Mouse (Mus musculus): ENCODE data around the gene Brat1.
"Not testable (repeated sequence)": the region's sequence is repeated elsewhere in the genome, so short reads cannot be mapped to it uniquely, and the experiment has no call there.

Gene Brat1

GRCm38 (mm10) chr5:140704378-140705251 lies at the start of gene Brat1:
TSS of gene Brat1 (plus strand) at chr5:140705011.
- in situ Hi-C loops (cut with MboI; ENCODE audit: low sequenced_read_pairs): no loop called here

GRCm38 (mm10) chr5:140659607-140660272 lies 45.1 kb upstream of the Brat1 start:
- in situ Hi-C loops (cut with MboI; ENCODE audit: low sequenced_read_pairs): no loop called here

- in situ Hi-C loops (cut with MboI; ENCODE audit: low sequenced_read_pairs): no loop called here
Observed at GRCm38 (mm10) chr5:140660398-140660797, 44.4 kb upstream of the Brat1 start.

- in situ Hi-C loops (cut with MboI; ENCODE audit: low sequenced_read_pairs): no loop called here
Observed at GRCm38 (mm10) chr5:140661427-140661826, 43.4 kb upstream of the Brat1 start.

GRCm38 (mm10) chr5:140661875-140662643 lies 42.8 kb upstream of the Brat1 start:
- in situ Hi-C loops (cut with MboI; ENCODE audit: low sequenced_read_pairs): no loop called here

GRCm38 (mm10) chr5:140662741-140663592 lies 41.8 kb upstream of the Brat1 start:
- in situ Hi-C loops (cut with MboI; ENCODE audit: low sequenced_read_pairs): no loop called here

GRCm38 (mm10) chr5:140663621-140664180 lies 41.1 kb upstream of the Brat1 start:
- in situ Hi-C loops (cut with MboI; ENCODE audit: low sequenced_read_pairs): no loop called here

GRCm38 (mm10) chr5:140672115-140672514 lies 32.7 kb upstream of the Brat1 start:
- in situ Hi-C loops (cut with MboI; ENCODE audit: low sequenced_read_pairs): no loop called here

GRCm38 (mm10) chr5:140672603-140673002 lies 32.2 kb upstream of the Brat1 start:
- in situ Hi-C loops (cut with MboI; ENCODE audit: low sequenced_read_pairs): not testable (repeated sequence)

GRCm38 (mm10) chr5:140674036-140674435 lies 30.8 kb upstream of the Brat1 start:
- in situ Hi-C loops (cut with MboI; ENCODE audit: low sequenced_read_pairs): no loop called here

GRCm38 (mm10) chr5:140675079-140675478 lies 29.7 kb upstream of the Brat1 start:
- in situ Hi-C loops (cut with MboI; ENCODE audit: low sequenced_read_pairs): no loop called here

- in situ Hi-C loops (cut with MboI; ENCODE audit: low sequenced_read_pairs): no loop called here
Observed at GRCm38 (mm10) chr5:140675640-140676039, 29.2 kb upstream of the Brat1 start.

- in situ Hi-C loops (cut with MboI; ENCODE audit: low sequenced_read_pairs): no loop called here
Observed at GRCm38 (mm10) chr5:140677137-140677536, 27.7 kb upstream of the Brat1 start.

- in situ Hi-C loops (cut with MboI; ENCODE audit: low sequenced_read_pairs): no loop called here
Observed at GRCm38 (mm10) chr5:140680051-140680450, 24.8 kb upstream of the Brat1 start.

- in situ Hi-C loops (cut with MboI; ENCODE audit: low sequenced_read_pairs): no loop called here
Observed at GRCm38 (mm10) chr5:140680950-140681349, 23.9 kb upstream of the Brat1 start.

- in situ Hi-C loops (cut with MboI; ENCODE audit: low sequenced_read_pairs): no loop called here
Observed at GRCm38 (mm10) chr5:140682113-140682512, 22.7 kb upstream of the Brat1 start.

GRCm38 (mm10) chr5:140684343-140685148 lies 20.3 kb upstream of the Brat1 start:
- in situ Hi-C loops (cut with MboI; ENCODE audit: low sequenced_read_pairs): no loop called here

GRCm38 (mm10) chr5:140688434-140688833 lies 16.4 kb upstream of the Brat1 start:
- in situ Hi-C loops (cut with MboI; ENCODE audit: low sequenced_read_pairs): no loop called here

- in situ Hi-C loops (cut with MboI; ENCODE audit: low sequenced_read_pairs): no loop called here
Observed at GRCm38 (mm10) chr5:140695987-140696386, 8.8 kb upstream of the Brat1 start.

Measured in CH12F3 (cell line).